Mouse (Mus musculus) spleen, postnatal 14 days (tissue): ENCODE measurements at regions not wholly inside any gene's neighbourhood (a gene's known extent, or its start where the extent isn't known, plus 50 kb on each side); places are given as distances from the start of the nearest gene placed in this dataset.

ENCODE experiments used
- DNase-seq, 2 experiments: peaks; one replicate each; pipeline ENCODE4 v3.0.0; 2021 to 2022; ENCODE audit warnings: low spot score in 2 of 2

DNA sequence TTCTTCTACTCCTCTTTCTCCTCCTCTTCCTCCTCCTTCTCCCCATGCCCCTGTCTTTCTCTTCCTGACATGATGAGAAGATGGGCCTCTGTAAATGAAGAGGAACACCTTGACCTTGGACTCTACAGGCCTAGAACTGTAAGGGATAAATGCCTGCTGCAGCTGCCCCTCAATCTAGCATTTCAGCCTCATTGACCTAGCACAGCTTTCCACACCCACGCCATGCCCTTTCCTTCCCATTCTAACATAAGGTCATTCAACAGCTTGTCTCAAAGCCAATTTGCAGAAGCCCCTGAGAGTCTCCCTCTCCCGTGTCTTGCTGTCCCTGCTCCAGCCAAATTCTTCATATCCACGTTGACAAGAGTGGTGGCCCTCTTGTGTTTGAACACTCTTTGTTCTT is 63.8 kb upstream of the Dscam start:
- no peak for DNase-seq

- no peak for DNase-seq
Observed at GRCm38 (mm10) chr16:97239626-97240025, 69.1 kb upstream of the Dscam start.

DNA sequence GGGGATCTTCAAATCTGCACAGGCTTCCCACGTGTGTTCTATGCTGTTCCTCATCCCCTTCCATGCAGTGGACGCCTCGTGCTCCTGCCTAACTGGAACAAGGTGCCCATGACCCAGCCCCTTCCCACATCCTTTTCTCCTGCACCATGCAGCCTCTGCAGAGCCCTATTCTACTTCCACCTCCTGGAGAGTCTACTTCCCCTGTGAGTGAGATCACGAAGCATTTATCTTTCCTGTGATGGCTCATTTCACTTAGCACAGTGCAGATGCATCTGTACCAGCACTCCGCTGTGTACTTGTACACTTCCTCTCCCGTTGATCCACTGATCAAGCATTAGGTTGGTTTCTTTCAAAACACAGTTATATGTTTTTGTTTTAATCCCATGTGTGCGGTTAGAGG is 69.5 kb upstream of the Dscam start:
- no peak for DNase-seq

GRCm38 (mm10) chr16:97240859-97241360 is 70.4 kb upstream of the Dscam start:
- DNase-seq, result no peak

GRCm38 (mm10) chr16:97241639-97242038 is 71.1 kb upstream of the Dscam start:
- no peak for DNase-seq

GRCm38 (mm10) chr16:97250488-97250887 is 79.9 kb upstream of the Dscam start:
- no peak for DNase-seq

DNA sequence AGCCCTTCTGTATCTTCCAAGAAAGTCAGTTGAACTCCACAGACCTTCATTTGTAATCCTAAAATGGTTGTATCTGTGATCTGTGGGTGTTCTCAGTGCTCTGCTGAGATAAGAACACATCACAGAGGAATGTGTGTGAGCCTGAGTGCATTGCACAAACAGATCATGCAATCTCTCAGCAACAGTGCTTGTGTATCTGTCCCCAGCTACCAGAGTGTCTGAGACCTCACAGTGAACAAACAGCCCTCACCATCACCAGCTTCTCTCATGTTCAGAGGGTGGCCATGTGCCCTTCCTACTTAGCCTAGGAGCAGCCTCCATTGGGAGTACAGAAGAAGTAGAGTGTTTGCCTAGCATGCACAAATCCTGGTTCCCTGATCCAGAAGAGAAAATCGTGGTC is 82.0 kb upstream of the Dscam start:
- no peak for DNase-seq

DNA sequence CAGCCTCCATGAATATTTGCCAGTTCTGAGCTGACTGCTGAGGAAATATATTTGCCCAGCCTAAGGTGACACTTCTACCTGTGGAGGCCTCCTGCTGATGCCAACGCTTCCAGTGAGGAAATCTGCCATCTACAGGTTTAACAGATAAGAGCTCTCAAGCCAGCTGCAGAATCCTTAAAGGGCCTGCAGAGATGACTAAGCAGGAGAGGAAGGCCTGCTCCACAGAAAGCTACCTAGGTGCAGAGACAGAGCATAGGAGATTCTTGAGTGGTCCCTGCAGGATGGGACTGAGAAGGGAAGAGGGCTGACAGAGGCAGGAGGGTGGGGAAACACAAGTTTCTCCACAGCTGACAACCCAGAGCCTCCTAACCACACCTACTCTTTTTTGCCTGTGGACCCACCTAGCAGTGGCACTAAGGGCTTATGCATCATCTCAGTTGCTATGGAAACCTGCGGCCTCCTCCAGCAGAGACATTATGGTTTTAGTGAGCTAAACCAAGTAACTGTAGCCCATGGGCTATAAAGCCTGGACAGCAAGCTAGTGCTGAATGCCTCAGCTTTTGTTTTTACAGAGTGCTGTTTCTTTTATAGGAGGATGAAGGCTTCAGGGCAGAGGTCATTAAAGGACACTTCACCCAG is 82.6 kb upstream of the Dscam start:
- DNase-seq, result no peak

GRCm38 (mm10) chr16:97258821-97259220 is 88.3 kb upstream of the Dscam start:
- DNase-seq, result no peak

DNA sequence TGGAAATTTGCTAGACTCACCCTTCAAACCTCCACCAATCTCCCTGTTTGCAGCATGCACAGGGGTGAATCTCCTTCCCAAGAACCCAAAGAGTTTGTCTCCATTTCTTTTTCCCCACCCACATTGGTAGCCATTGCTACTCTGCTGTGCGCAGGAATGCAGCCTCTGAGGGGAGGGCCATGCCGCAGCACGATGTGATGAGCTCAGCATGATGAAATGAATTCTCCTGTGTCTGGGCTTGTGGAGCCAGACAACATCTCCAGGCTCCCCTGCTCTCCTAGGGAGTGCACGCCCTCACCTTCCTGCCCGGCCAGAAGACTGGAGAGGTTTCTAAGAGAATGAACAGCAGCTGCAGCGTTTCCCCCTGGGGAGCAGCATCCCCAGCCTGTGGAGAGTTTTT is 92.9 kb upstream of the Dscam start:
- DNase-seq, result no peak

DNA sequence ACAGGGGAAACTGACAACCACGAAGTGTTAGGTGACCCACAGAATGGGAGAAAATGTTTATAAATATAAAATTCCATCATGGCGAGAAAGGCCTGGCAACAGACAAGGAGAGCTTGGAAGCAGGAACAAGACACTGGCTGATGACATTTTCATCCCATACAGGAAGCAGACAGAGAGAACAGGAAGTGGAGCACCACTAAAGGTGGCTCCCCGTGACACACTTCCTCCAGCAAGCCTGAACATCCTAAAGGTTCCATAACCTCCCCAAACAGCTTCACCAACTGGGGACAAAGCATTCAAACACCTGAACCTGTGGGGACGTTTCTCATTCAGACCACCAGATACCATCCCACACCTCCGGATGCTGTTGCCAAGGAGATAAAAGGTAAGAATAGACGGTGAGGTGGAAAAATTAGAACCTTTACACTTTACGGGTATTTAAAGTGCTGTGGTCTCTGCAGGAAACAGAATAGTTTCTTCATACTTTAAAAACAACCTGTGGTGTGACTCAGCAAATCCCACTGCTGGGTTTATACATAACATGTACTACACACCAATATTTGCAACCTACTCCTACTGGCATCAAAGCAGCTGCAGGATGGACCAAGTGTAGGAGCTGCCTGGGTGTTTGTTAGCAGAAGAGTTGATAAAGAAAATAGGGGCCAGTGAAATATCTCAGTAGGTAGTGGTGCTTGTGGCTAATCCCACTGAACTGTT is 86.0 kb upstream of the Bace2 start:
- no peak for DNase-seq

DNA sequence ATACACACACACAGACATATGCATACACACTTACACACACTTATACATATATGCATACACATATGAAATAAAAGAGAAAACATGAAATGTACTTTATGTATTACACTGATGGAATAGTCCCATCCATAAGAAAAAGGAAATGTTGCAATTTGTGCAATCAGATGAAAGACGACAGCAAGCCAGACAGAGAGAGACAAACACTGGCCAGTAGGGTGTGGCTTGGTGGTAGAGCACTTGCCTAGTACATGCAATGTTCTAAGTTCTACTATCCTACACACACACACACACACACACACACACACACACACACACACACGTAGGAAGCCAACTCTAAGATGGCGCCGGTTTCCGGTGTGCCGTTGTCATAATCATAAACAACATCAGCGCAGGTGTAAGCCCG is 85.3 kb upstream of the Bace2 start:
- no peak for DNase-seq

GRCm38 (mm10) chr16:97272035-97272631 is 84.4 kb upstream of the Bace2 start:
- DNase-seq, result peak; percentile 10 to 37

DNA sequence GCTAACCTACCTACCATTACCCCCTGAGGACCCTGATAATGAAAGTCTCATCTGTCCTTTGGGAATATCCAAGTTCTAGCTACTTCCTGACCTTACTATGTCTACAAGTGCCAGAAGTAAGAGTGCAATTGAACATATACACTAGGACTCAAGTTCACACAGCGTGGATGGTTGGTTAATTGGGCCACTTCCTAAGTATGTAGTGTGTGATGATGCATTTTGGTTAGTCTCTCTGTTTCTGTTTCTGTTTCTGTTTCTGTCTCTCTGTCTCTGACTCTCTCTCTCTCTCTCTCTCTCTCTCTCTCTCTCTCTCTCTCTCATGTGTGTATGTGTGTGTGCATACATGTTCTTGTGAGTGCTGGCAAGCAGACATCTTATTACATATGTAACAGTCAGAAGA is 77.6 kb upstream of the Bace2 start:
- no peak for DNase-seq

- no peak for DNase-seq
Observed at GRCm38 (mm10) chr16:97281615-97282110, 74.9 kb upstream of the Bace2 start.

DNA sequence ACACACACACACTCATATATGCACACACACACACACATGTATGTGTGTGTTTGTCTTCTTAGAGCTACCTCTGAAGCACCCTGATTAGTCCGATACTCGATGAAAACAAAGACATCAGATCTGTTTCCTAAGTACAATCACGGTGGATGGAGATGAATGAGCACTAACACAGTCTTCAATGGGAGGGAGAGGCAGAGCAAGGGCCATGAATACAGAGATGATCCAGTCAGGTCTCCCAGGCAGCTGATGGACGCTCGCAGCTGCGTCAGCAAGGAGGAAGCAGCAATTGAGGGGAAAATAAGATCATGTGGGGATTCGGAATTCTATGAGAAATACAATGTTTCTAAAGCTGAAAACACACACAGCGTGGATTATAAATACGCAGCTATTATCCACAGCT is 73.6 kb upstream of the Bace2 start:
- DNase-seq, result no peak

- no peak for DNase-seq
Observed at GRCm38 (mm10) chr16:97285886-97286447, 70.6 kb upstream of the Bace2 start.

DNA sequence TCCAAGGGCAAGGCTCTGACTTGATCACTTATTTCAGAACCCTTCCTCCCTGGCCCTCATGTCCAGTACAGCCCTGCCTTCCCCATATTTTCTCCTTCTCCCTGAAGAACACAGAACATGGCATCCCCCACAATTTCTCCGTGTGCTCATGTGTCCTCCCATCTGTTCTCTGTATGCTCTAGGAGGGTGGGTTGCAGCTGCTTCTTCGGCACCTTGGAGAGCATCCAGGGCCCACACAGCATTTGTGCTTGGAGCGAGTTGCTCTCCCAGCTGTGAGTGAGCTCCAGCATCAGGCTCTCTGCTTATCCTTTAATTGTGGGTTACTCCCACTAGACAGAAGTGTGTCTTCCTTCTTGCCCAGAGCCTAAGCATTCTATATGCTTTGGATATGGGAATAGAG is 69.8 kb upstream of the Bace2 start:
- no peak for DNase-seq

GRCm38 (mm10) chr16:97288634-97289033 is 67.9 kb upstream of the Bace2 start:
- no peak for DNase-seq

GRCm38 (mm10) chr16:97292484-97293048 is 64.0 kb upstream of the Bace2 start:
- no peak for DNase-seq

DNA sequence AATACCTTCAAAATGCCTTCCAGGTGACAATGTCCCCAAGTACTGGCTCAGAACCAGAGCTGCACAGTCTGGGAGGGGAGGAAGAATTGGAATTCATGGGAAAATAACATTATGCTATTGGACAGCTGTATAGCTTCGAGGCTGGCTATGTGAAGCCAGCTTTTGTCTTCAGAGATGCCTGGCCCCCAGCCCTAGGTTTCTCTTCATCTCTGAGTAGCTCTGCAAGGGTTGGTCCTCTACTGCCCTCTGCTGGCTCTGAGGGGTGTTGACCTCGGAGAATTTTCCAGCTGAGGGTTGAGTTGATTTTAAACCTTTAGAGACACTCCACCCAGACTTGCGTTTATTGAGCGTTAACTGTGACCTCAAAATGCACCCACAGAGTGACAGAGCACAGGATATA is 63.3 kb upstream of the Bace2 start:
- DNase-seq, result peak in 1 of 2 experiments; percentile 25

- no peak for DNase-seq
Observed at GRCm38 (mm10) chr16:97297140-97297539, 59.4 kb upstream of the Bace2 start.
